Mouse (Mus musculus) forebrain, embryonic 10.5 days (tissue): ENCODE data around the gene Vasn. TPM values are rescaled to one million over a fixed set of nuclear protein-coding genes. Genes with fewer than 3 reads are reported as not detected.

Experiments
- DNase-seq: peaks from one replicate; pipeline ENCODE4 v3.0.0-alpha.2; 2017; ENCODE audit warnings: low spot score; ENCODE audit errors: extremely low spot score
- H3K27ac ChIP-seq: fragments of 300-500 bp; sonication (generic); 2 replicates; pipeline ENCODE4 v1.5.1; 2016; ENCODE audit warnings: mild to moderate bottlenecking
- H3K27me3 ChIP-seq: fragments of 300-500 bp; sonication (generic); 2 replicates; pipeline ENCODE4 v1.6.1; 2016; ENCODE audit warnings: mild to moderate bottlenecking; ENCODE audit not compliant: poor library complexity, severe bottlenecking
- H3K36me3 ChIP-seq: fragments of 300-500 bp; sonication (generic); replicated peaks from 2 replicates; pipeline ENCODE4 v1.6.1; 2016; ENCODE audit warnings: mild to moderate bottlenecking, moderate library complexity
- H3K4me1 ChIP-seq: fragments of 300-500 bp; sonication (generic); 2 replicates; pipeline ENCODE4 v1.6.1; 2016
- H3K4me3 ChIP-seq: fragments of 300-500 bp; sonication (generic); 2 replicates; pipeline ENCODE4 v1.5.1; 2016; ENCODE audit warnings: mild to moderate bottlenecking, moderate library complexity
- H3K9me3 ChIP-seq: fragments of 300-500 bp; sonication (generic); 2 replicates; pipeline ENCODE4 v1.6.1; 2016; ENCODE audit warnings: mild to moderate bottlenecking, moderate library complexity
- WGBS: fragments of 180-500 bp; shearing (Covaris S2); methylation state at CpG from one replicate; pipeline ENCODE4 v1.1.7; 2016; 5-methylcytosine and 5-hydroxymethylcytosine counted together
- polyA plus RNA-seq: library from polyadenylated mRNA; unstranded; fragments of >200 nt; fragmentation: Nextera tagmentation; extraction: Ambion mirVana; gene quantifications from 2 replicates; pipeline ENCODE4 v1.2.1, GENCODE M21; 2016

The Vasn gene
- polyA plus RNA-seq, 1 experiment from 2014 or later, result 9.2 TPM

DNA sequence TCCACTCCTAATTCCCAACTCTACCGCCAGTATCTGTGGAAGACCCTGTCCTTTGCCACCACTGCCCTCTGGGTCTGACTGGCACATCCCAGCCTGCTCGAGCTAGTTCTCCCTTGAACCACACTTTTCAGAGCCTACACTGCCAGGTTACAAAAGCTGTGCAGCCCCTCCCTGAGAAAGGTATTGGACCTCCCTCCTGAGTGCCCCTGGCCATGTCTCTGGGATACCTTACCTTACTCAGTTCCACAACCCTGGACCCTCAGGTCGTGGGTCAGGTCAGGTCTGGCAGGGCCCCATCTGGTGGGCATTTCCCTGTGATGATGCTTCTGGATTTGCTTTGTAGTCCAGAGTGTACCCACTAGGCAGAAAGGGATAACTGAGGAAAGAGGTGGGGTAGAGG is 40.1 kb upstream of the Vasn start:
- 77% methylated on average over 3 of the region's 3 CpGs for WGBS
- Histone ChIP-seq H3K4me1 (peaks cover 98% of the 10 kb centered on the region), H3K27ac (peak overlapping the region; percentile 97), H3K4me3 (no peak overlapping the region), H3K9me3 (no peaks in the 10 kb centered on the region), H3K27me3 (no peaks in the 10 kb centered on the region), H3K36me3 (peaks cover 2% of the 10 kb centered on the region; the same call in 1 of the 2 replicates)
- DNase-seq, result no peak

DNA sequence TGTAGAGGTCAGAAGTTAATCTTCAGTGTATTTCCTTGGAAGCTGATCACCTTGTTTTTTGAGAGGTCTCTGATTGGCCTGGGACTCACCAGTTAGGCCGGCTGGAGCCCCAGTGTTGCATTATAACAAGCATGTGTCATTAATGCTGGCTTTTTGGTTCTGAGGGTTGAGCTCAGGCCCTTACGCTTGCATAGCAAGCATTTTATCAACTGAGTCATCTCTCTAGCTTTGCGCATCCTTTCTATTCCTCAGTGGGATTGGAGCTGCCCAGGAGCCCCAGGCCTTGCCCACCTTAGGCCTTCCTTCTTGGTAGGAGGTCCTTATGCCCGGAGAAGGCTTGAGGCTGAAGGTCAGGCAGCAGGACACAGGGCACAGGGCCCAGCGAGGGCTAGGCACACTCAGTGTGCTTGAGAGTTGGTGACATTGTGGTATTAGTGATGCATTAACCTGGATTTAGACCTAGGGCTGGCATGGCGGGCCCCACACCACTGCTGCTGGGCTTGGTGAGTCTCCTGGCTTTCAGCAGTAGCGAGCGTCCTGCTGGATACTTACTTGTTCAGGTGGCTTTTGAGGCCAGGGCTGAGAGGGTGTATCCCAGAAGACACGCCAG is 38.9 kb upstream of the Vasn start:
- Histone ChIP-seq H3K27ac (peak overlapping the region; percentile 97), H3K27me3 (no peaks in the 10 kb centered on the region), H3K4me3 (0 out of 2 replicates have a peak overlapping the region, but pooled peaks have one; percentile 14), H3K4me1 (peaks cover 100% of the 10 kb centered on the region), H3K9me3 (no peaks in the 10 kb centered on the region), H3K36me3 (peaks cover 2% of the 10 kb centered on the region; the same call in 1 of the 2 replicates)
- WGBS, result 85% methylated on average over 9 of the region's 9 CpGs
- DNase-seq, result no peak

DNA sequence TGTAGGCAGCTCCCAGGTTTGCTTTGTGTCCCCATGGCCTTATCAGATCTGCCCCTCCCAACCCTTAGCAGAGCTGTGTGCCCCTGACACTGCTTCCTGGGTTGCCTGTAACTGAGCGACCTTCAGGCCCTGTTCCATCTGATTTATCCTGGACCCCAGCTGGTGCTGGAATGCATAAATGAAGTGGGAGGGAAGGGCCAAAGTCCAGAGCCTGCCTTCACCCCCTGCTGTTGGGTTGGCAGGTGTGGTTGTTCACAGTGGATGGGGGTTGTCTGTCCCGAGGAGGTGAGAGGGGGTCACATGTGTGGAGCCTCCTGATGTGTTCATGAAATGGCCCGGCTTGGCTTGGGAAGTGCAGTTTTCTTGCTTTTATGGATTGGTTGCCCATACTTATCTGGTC is 37.6 kb upstream of the Vasn start:
- 26% methylated on average over 3 of the region's 3 CpGs for WGBS
- Histone ChIP-seq H3K36me3 (peaks cover 2% of the 10 kb centered on the region; the same call in 1 of the 2 replicates), H3K4me3 (peak overlapping the region; percentile 26; the same call in 1 of the 2 replicates), H3K9me3 (no peaks in the 10 kb centered on the region), H3K27me3 (no peaks in the 10 kb centered on the region), H3K27ac (peak overlapping the region; percentile 78), H3K4me1 (peaks cover 100% of the 10 kb centered on the region)
- DNase-seq, result no peak

DNA sequence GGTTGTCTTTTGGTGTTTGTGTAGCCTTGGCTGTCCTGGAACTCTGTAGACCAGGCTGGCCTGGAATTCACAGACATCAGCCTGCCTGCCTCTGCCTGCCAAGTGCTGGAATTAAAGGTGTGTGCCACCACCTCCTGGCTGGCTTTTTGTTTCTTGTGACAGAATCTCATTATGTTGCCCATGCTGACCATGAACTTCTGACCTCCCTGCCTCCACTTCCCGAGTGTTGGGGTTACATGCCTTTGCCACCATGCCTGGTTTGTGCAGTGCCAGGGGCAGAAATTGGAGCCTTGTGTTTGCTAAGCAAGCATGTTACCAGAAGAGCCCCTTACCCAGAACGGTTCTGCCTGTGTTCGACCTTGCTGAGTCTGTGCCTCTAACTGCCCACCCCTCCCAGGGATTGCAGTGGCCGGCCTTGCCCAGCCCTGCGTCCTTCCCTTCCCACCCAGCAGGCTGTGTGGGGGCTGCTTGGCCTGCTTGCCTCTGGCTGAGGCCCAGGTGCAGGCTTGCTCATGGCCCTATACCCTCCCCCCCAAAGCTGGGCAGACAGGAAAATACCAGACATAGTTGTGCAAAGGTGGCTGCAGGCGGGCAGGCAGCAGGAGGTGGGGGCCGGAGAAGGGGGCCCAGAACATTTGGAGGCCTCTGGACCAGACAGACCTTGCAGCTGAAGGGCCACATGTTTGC is 36.8 kb upstream of the Vasn start:
- no peaks in the 10 kb centered on the region for H3K9me3 ChIP-seq
- H3K4me1 ChIP-seq, result peaks cover 99% of the 10 kb centered on the region
- 41% methylated on average over 7 of the region's 7 CpGs for WGBS
- peaks cover 2% of the 10 kb centered on the region; the same call in 1 of the 2 replicates for H3K36me3 ChIP-seq
- peak overlapping the region; percentile 78 for H3K27ac ChIP-seq
- no peak for DNase-seq
- peak overlapping the region; percentile 26 for H3K4me3 ChIP-seq
- H3K27me3 ChIP-seq, result no peaks in the 10 kb centered on the region

DNA sequence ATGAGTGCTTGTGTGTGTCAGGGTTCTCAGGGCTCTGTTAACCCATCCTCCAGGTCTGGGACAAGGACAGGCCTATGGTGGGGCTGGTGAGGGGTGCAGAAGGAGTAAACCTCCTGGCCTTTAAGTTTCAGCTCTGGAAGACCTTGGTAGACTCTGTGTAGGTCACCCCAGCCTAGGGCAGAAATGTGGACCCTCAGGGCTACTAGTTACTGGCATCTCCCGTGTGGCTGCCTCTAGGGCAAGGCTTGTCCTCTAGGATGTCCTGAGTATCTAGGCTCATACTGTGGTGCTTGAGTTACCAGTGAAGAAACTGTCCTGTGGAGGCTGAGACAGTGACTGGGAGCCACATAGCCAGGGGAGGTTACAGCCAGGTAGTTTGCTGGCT is 36.3 kb upstream of the Vasn start:
- WGBS, result 65% methylated on average over 1 of the region's 1 CpGs
- H3K36me3 ChIP-seq, result peaks cover 5% of the 10 kb centered on the region
- H3K9me3 ChIP-seq, result no peaks in the 10 kb centered on the region
- H3K27ac ChIP-seq, result peak overlapping the region; percentile 78
- H3K27me3 ChIP-seq, result no peaks in the 10 kb centered on the region
- 0 out of 2 replicates have a peak overlapping the region, but pooled peaks have one; percentile 26 for H3K4me3 ChIP-seq
- H3K4me1 ChIP-seq, result peaks cover 94% of the 10 kb centered on the region
- DNase-seq, result no peak

DNA sequence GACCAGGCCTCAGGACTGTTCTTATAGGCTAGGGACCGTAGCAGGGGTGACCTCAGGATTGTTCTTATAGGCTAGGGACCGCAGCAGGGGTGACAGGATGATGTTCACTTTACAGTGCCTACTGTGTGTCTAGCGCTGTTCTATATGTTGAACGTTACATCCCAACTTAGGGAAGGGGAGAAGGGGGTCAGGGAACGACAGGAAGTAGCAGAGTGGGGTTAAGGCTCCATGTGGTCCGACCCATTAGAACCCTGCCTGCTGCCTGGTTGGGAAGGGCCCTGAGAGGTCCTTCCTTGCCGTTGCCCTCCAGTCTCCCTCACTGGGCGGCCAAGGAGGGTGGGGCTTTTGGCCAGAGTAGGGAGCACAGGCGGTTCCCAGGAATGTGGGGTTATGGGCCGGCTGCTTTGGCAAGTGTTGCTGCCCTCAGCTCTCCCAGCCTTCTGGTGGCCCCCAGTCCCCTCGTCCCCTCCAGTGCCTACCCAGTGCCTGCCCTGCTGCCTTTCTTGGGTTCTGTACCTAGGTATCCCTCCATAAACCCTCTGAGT is 35.4 kb upstream of the Vasn start:
- no peaks in the 10 kb centered on the region for H3K9me3 ChIP-seq
- no peak overlapping the region for H3K4me3 ChIP-seq
- peaks cover 14% of the 10 kb centered on the region for H3K36me3 ChIP-seq
- peaks cover 84% of the 10 kb centered on the region for H3K4me1 ChIP-seq
- H3K27ac ChIP-seq, result peak overlapping the region; percentile 78
- 75% methylated on average over 11 of the region's 11 CpGs for whole genome bisulfite sequencing
- no peak for DNase-seq
- H3K27me3 ChIP-seq, result no peaks in the 10 kb centered on the region

DNA sequence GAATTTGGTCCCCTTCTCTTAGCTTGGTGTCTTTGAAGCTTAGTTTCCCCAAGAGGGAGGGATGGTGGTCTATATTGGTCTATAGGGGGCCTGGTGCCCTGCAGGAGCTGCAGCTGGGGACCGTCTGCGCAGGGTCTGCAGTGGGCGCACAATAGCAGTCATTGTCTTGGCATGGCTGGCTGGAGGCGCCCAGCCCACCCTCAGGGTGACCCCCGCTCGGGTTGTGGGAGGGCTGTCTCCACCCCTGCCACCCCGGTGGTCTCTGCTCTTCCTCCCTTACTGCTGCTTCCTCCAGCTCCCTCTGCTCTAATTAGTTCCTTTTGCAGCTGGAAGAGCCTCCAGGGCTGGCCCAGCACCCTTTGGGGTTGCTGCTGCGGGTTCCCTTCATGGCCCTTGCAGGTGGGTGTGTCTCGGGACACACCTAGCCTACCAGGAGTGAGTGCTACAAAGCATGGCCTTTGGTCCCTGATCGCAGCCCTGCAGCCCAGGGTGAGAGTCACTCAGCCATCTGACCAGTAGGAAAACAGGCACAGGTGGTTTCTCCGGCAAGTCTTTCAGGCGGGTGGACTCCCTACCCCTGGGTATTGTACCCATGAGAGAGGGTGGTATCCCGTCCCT is 34.1 kb upstream of the Vasn start:
- Histone ChIP-seq H3K36me3 (peaks cover 27% of the 10 kb centered on the region), H3K4me1 (peaks cover 72% of the 10 kb centered on the region), H3K9me3 (no peaks in the 10 kb centered on the region), H3K27me3 (no peaks in the 10 kb centered on the region), H3K27ac (peak overlapping the region; percentile 78), H3K4me3 (peak overlapping the region; percentile 24; the same call in 1 of the 2 replicates)
- no peak for DNase-seq
- WGBS, result 45% methylated on average over 13 of the region's 13 CpGs

DNA sequence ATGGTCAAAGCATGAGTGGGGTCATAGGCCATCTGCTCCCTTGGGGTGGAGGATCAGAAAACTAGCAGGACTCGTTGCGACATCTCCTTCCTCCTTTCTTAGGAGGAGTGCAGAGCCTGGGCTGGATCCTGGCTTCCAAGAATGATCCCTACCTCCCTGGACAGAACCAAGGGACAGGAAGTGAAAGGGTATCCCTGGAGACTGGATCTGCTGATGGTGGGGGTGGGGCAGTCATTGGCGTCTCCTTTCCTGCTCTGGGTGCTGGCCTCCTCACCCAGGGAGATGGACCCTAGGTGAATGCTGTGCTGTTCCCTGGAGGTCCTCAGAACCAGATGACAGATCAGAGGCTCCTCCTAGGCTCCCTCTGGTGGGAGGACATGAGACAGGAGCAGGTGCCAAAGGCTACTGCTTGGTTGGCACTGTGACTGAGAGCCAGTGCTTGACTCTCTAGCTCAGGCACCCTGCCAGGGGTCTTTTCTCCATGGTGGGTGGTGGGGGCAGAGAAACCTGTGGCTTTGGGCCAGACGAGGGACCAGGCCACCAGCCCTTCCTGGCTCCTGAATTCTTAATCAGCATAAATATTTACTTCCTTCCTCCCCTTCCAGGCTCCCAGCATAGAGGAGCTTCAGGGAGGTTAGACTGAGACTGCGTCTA is 33.2 kb upstream of the Vasn start:
- 45% methylated on average over 5 of the region's 5 CpGs for WGBS
- peaks cover 34% of the 10 kb centered on the region for H3K36me3 ChIP-seq
- H3K9me3 ChIP-seq, result no peaks in the 10 kb centered on the region
- no peak for DNase-seq
- no peaks in the 10 kb centered on the region for H3K27me3 ChIP-seq
- H3K27ac ChIP-seq, result peak overlapping the region; percentile 78
- peaks cover 62% of the 10 kb centered on the region for H3K4me1 ChIP-seq
- 0 out of 2 replicates have a peak overlapping the region, but pooled peaks have one; percentile 13 for H3K4me3 ChIP-seq

DNA sequence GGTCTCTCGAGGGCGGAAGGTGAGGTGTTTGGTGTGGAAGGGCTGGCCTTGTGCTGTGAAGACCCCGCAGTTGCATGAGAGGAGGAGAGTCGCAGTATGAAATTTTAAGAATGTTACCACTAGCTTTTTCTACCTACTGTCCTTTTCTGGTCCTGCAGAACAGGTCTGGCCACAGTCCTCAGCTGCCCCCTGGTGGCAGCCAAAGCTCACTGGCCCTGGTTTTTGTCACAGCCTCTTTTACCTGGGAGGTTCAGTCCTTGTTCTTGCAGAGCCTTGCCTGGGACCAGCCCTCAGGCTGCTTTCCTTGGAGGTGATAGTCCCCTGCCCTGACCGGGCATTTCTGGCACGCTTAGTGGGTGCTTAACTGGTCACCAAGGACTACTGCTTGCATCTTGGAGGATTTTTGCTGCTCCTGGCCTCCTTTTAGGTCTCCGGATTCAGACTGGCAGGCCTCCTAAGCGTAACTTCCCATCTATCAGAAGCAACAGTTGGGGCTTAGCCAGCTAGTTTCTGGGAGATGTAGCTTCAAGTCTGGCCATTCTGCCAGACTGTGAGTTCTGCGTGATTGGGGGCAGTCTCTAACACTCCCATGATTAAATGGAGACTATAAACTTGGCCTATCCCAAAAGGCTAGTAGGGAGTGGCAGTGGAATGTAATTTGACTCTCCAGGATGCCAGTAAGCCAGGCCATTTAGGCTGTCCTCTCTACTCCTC is 31.8 kb upstream of the Vasn start:
- DNase-seq, result peak; percentile 75
- WGBS, result 59% methylated on average over 9 of the region's 9 CpGs
- Histone ChIP-seq H3K27me3 (no peaks in the 10 kb centered on the region), H3K36me3 (peaks cover 48% of the 10 kb centered on the region), H3K27ac (no peak overlapping the region), H3K9me3 (no peaks in the 10 kb centered on the region), H3K4me1 (peaks cover 48% of the 10 kb centered on the region), H3K4me3 (no peak overlapping the region)

DNA sequence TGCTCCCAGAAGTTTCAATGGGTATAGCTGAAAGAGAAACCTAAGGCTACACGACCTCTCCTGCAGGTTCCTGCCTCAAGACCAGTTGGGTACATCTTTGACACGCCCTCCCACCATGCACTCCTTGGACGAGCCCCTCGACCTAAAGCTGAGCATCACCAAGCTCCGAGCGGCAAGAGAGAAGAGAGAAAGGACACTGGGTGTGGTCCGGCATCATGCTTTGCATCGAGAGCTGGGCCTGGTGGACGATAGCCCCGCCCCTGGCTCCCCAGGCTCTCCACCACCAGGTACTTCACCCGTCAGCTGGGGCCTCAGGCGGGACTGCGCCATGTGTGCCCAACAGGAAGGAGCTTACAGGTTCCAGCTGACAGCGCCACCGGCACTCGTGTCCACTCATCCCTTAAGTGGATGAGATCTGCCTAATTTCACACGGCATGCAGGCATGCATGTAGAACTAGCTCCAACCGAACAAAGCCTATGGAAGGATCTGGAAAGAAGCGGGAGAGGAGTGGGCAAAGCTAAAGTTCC is 31.1 kb upstream of the Vasn start:
- Histone ChIP-seq H3K27me3 (no peaks in the 10 kb centered on the region), H3K4me1 (peaks cover 42% of the 10 kb centered on the region), H3K9me3 (no peaks in the 10 kb centered on the region), H3K4me3 (no peak overlapping the region), H3K36me3 (peaks cover 54% of the 10 kb centered on the region), H3K27ac (no peak overlapping the region)
- DNase-seq, result no peak
- 88% methylated on average over 19 of the region's 19 CpGs for WGBS

DNA sequence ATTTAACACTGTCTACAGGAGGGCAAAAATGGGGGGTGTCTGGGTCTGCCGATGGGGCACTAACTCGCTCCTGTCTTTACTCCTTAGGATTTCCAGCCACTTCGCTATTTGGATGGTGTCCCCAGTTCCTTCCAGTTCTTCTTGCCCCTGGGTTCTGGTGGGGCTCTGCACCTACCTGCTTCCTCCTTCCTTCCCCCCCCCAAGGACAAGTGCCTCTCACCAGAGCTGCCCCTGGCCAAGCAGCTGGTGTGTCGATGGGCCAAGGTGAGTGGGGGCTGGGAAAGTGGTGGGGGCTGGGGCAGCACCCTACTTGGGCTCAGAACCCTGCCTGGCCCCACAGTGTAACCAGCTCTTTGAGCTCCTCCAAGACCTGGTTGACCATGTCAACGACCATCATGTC is 28.5 kb upstream of the Vasn start:
- H3K27ac ChIP-seq, result no peak overlapping the region
- DNase-seq, result no peak
- H3K4me3 ChIP-seq, result no peak overlapping the region
- H3K9me3 ChIP-seq, result no peaks in the 10 kb centered on the region
- peaks cover 16% of the 10 kb centered on the region for H3K4me1 ChIP-seq
- no peaks in the 10 kb centered on the region for H3K27me3 ChIP-seq
- H3K36me3 ChIP-seq, result peaks cover 80% of the 10 kb centered on the region
- 91% methylated on average over 5 of the region's 5 CpGs for WGBS

DNA sequence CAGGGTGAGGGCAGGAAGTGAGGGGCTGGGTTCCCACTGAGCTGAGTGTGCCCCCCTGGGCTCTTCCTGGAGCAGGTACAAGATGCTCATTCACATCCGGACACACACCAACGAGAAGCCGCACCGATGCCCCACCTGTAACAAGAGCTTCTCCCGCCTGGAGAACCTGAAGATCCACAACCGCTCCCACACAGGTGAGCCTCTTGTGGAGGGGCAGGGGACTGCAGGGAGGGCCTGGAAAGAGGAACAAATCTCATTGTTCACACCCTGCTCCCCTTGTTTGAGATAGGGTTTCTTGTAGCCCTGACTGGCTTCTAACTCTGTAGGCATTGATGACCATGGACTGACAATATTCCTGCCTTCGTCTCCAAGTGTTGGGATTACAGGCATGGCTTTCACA is 28.1 kb upstream of the Vasn start:
- H3K36me3 ChIP-seq, result peaks cover 85% of the 10 kb centered on the region
- WGBS, result 97% methylated on average over 7 of the region's 7 CpGs

More for the DNA sequence above, 28.1 kb upstream of the Vasn start:
- DNase-seq, result no peak
- H3K4me3 ChIP-seq, result no peak overlapping the region
- H3K27me3 ChIP-seq, result no peaks in the 10 kb centered on the region
- H3K4me1 ChIP-seq, result peaks cover 11% of the 10 kb centered on the region
- H3K27ac ChIP-seq, result no peak overlapping the region
- no peaks in the 10 kb centered on the region for H3K9me3 ChIP-seq
